Mouse (Mus musculus) MEL (cell line): ENCODE data around the gene Pcgf2. TPM values are rescaled to one million over a fixed set of nuclear protein-coding genes. Genes with fewer than 3 reads are reported as not detected.

Experiments used
- DNase-seq: peaks from one replicate; pipeline ENCODE4 v3.0.0; 2011; ENCODE audit warnings: low read depth, low spot score
- H3K27ac ChIP-seq: 2 replicates; pipeline ENCODE4 v1.5.1; 2012; ENCODE audit warnings: low read depth, mild to moderate bottlenecking, control low read depth, low read length, moderate library complexity; ENCODE audit not compliant: control insufficient read depth
- H3K27me3 ChIP-seq, 2 experiments: fragments of 150-350 bp in 1 of 2; sonication (generic) in 1 of 2; 2 replicates each; pipeline ENCODE4 v1.6.1; 2012; ENCODE audit warnings: low read length in 2 of 2, mild to moderate bottlenecking in 2 of 2, improper control_type of control experiment in 1 of 2, moderate library complexity in 1 of 2; ENCODE audit not compliant: insufficient read depth in 2 of 2, control insufficient read depth in 1 of 2
- H3K36me3 ChIP-seq, 2 experiments: 2 replicates each; pipeline ENCODE4 v1.6.1; 2012 to 2014; ENCODE audit warnings: low read length in 2 of 2, improper control_type of control experiment in 1 of 2, inconsistent platforms in 1 of 2, mild to moderate bottlenecking in 1 of 2; ENCODE audit not compliant: insufficient read depth in 2 of 2, control insufficient read depth in 1 of 2
- H3K4me1 ChIP-seq, 2 experiments: fragments of 150-350 bp in 1 of 2; sonication (generic) in 1 of 2; 2 replicates each; pipeline ENCODE4 v1.6.1; 2012; ENCODE audit warnings: low read length in 2 of 2, improper control_type of control experiment in 1 of 2, mild to moderate bottlenecking in 1 of 2; ENCODE audit not compliant: insufficient read depth in 2 of 2, control insufficient read depth in 1 of 2
- H3K4me3 ChIP-seq, 2 experiments: fragments of 150-350 bp in 1 of 2; sonication (generic) in 1 of 2; 2 replicates each; pipeline ENCODE4 v1.5.1; 2012; ENCODE audit warnings: low read depth in 2 of 2, low read length in 2 of 2, mild to moderate bottlenecking in 2 of 2, moderate library complexity in 2 of 2, control low read depth in 1 of 2, improper control_type of control experiment in 1 of 2; ENCODE audit not compliant: control insufficient read depth in 1 of 2, insufficient read depth in 1 of 2
- H3K79me2 ChIP-seq: 2 replicates; pipeline ENCODE4 v1.6.1; 2012; ENCODE audit warnings: mild to moderate bottlenecking, low read length, moderate library complexity; ENCODE audit not compliant: control insufficient read depth, poor library complexity, insufficient read depth
- H3K9ac ChIP-seq: 2 replicates; pipeline ENCODE4 v1.6.1; 2012; ENCODE audit warnings: low read depth, mild to moderate bottlenecking, control low read depth, low read length, moderate library complexity; ENCODE audit not compliant: control insufficient read depth, poor library complexity, severe bottlenecking
- H3K9me3 ChIP-seq: fragments of 150-350 bp; sonication (generic); replicated peaks from 2 replicates; pipeline ENCODE4 v1.6.1; 2012; ENCODE audit warnings: mild to moderate bottlenecking, low read length, improper control_type of control experiment, moderate library complexity; ENCODE audit not compliant: insufficient read depth
- BHLHE40 ChIP-seq: IDR thresholded peaks from 2 replicates; pipeline ENCODE4 v1.6.1; 2012; ENCODE audit warnings: low read depth, mild to moderate bottlenecking, inconsistent platforms, low read length, improper control_type of control experiment, borderline replicate concordance
- CHD1 ChIP-seq: IDR thresholded peaks from 2 replicates; pipeline ENCODE4 v1.6.1; 2012; ENCODE audit warnings: low read depth, mild to moderate bottlenecking, inconsistent platforms, low read length, improper control_type of control experiment
- EP300 ChIP-seq, 2 experiments: IDR thresholded peaks; 2 replicates each; pipeline ENCODE4 v1.6.1; 2011; ENCODE audit warnings: improper control_type of control experiment in 2 of 2, low read length in 2 of 2, low read depth in 1 of 2, mild to moderate bottlenecking in 1 of 2
- ETS1 ChIP-seq: IDR thresholded peaks from 2 replicates; pipeline ENCODE4 v1.6.1; 2012; ENCODE audit warnings: low read depth, mild to moderate bottlenecking, inconsistent platforms, low read length, improper control_type of control experiment, moderate library complexity
- GATA1 ChIP-seq: IDR thresholded peaks from 2 replicates; pipeline ENCODE4 v1.6.1; 2011; ENCODE audit warnings: low read depth, low read length, improper control_type of control experiment
- HCFC1 ChIP-seq: IDR thresholded peaks from 2 replicates; pipeline ENCODE4 v1.6.1; 2012; ENCODE audit warnings: low read depth, mild to moderate bottlenecking, inconsistent platforms, low read length, improper control_type of control experiment, moderate library complexity
- JUND ChIP-seq: IDR thresholded peaks from 2 replicates; pipeline ENCODE4 v1.6.1; 2011; ENCODE audit warnings: low read depth, mild to moderate bottlenecking, improper control_type of control experiment, low read length
- MEF2A ChIP-seq: IDR thresholded peaks from 2 replicates; pipeline ENCODE4 v1.6.1; 2014; ENCODE audit warnings: low read depth, mild to moderate bottlenecking, inconsistent platforms, low read length, improper control_type of control experiment; ENCODE audit not compliant: poor library complexity, insufficient replicate concordance, severe bottlenecking; ENCODE audit errors: extremely low read depth
- MXI1 ChIP-seq: IDR thresholded peaks from 2 replicates; pipeline ENCODE4 v1.6.1; 2011; ENCODE audit warnings: mild to moderate bottlenecking, low read depth, low read length, improper control_type of control experiment
- MYC ChIP-seq: IDR thresholded peaks from 2 replicates; pipeline ENCODE4 v1.6.1; 2011; ENCODE audit warnings: low read depth, mild to moderate bottlenecking, low read length, improper control_type of control experiment, moderate library complexity
- NELFE ChIP-seq: IDR thresholded peaks from 2 replicates; pipeline ENCODE4 v1.6.1; 2011; ENCODE audit warnings: low read depth, low read length, improper control_type of control experiment
- POLR2A ChIP-seq, 2 experiments: IDR thresholded peaks; 2 replicates each; pipeline ENCODE4 v1.6.1; 2011 to 2012; ENCODE audit warnings: low read length in 2 of 2, mild to moderate bottlenecking in 2 of 2, control low read depth in 1 of 2, improper control_type of control experiment in 1 of 2, low read depth in 1 of 2, moderate library complexity in 1 of 2; ENCODE audit not compliant: control insufficient read depth in 1 of 2, insufficient read depth in 1 of 2, poor library complexity in 1 of 2
- SIN3A ChIP-seq: IDR thresholded peaks from 2 replicates; pipeline ENCODE4 v1.6.1; 2012; ENCODE audit warnings: low read length, improper control_type of control experiment, inconsistent platforms
- SMC3 ChIP-seq: IDR thresholded peaks from 2 replicates; pipeline ENCODE4 v1.6.1; 2011; ENCODE audit warnings: low read depth, low read length, improper control_type of control experiment
- TBP ChIP-seq: IDR thresholded peaks from 2 replicates; pipeline ENCODE4 v1.8.0; 2011; ENCODE audit warnings: low read depth, low read length, improper control_type of control experiment
- TCF12 ChIP-seq: IDR thresholded peaks from 2 replicates; pipeline ENCODE4 v1.6.1; 2014; ENCODE audit warnings: low read depth, mild to moderate bottlenecking, inconsistent platforms, low read length, improper control_type of control experiment, moderate library complexity
- UBTF ChIP-seq: IDR thresholded peaks from 2 replicates; pipeline ENCODE4 v1.6.1; 2012; ENCODE audit warnings: low read depth, mild to moderate bottlenecking, inconsistent platforms, low read length, improper control_type of control experiment, moderate library complexity, borderline replicate concordance; ENCODE audit not compliant: insufficient read depth
- USF1 ChIP-seq: IDR thresholded peaks from 2 replicates; pipeline ENCODE4 v1.6.1; 2014; ENCODE audit warnings: low read depth, mild to moderate bottlenecking, inconsistent platforms, low read length, improper control_type of control experiment, moderate library complexity
- ZNF384 ChIP-seq: IDR thresholded peaks from 2 replicates; pipeline ENCODE4 v1.6.1; 2012; ENCODE audit warnings: low read depth, mild to moderate bottlenecking, inconsistent platforms, low read length, improper control_type of control experiment
- polyA plus RNA-seq, 2 experiments: library from polyadenylated mRNA; stranded (reverse) in 1 of 2; unstranded in 1 of 2; fragments of >175 nt in 1 of 2; fragments of >200 nt in 1 of 2; gene quantifications; 2 replicates each; pipeline versions ENCODE4 v1.2.1 to v1.2.4; 2012; ENCODE audit warnings: low replicate concordance in 2 of 2, low read depth in 1 of 2; ENCODE audit not compliant: insufficient read length in 2 of 2, insufficient read depth in 1 of 2, missing spikeins in 1 of 2
- total RNA-seq: library from RNA; depleted of rRNA; stranded (reverse); fragments of 300-350 nt; gene quantifications from 2 replicates; pipeline ENCODE4 v1.2.3, GENCODE M21; 2012

The Pcgf2 gene
- total and polyA plus RNA-seq, 3 experiments: 12.3 to 38.7 TPM; not detected in 1

- peaks cover 0 to 12% of the 10 kb centered on the region in 2 experiments; a peak in 3 of 4 replicates for H3K36me3 ChIP-seq
- peaks cover 31% of the 10 kb centered on the region for H3K79me2 ChIP-seq
- peak; percentile 81 for DNase-seq
- no peaks in the 10 kb centered on the region for H3K27me3 ChIP-seq
- H3K9ac ChIP-seq: peak overlapping the region; percentile 83
- H3K4me1 ChIP-seq: peaks cover 0 to 19% of the 10 kb centered on the region in 2 experiments; a peak in 3 of 4 replicates
- peak overlapping the region; percentile 56 to 94 for H3K4me3 ChIP-seq
- no peak for TF ChIP-seq HCFC1
- TF ChIP-seq NELFE: no peak
- no peak for TF ChIP-seq SMC3
- TF ChIP-seq JUND: no peak
- no peak for TF ChIP-seq MEF2A
- TF ChIP-seq BHLHE40: 0 out of 2 replicates have a peak, but pooled peaks have one; percentile 14
- TF ChIP-seq ZNF384: no peak
- 0 out of 2 replicates have a peak, but pooled peaks have one; percentile 5 for TF ChIP-seq ETS1
- TF ChIP-seq TCF12: 0 out of 2 replicates have a peak, but pooled peaks have one; percentile 3
- TF ChIP-seq USF1: 0 out of 2 replicates have a peak, but pooled peaks have one; percentile 3
- 0 out of 2 replicates have a peak, but pooled peaks have one; percentile 4 for TF ChIP-seq UBTF
- TF ChIP-seq CHD1: peak; percentile 32
- peak; percentile 53 for TF ChIP-seq MXI1
- peak overlapping the region; percentile 8; the same call in 1 of the 2 replicates for H3K27ac ChIP-seq
- no peaks in the 10 kb centered on the region for H3K9me3 ChIP-seq
These were observed 1.5 kb upstream of the Pcgf2 start for GRCm38 (mm10) chr11:97701581-97702392.

- H3K27me3 ChIP-seq: no peaks in the 10 kb centered on the region
- H3K9ac ChIP-seq: peak overlapping the region; percentile 83
- peak overlapping the region; percentile 56 to 94 for H3K4me3 ChIP-seq
- no peaks in the 10 kb centered on the region for H3K9me3 ChIP-seq
- peak; percentile 76 for DNase-seq
- H3K4me1 ChIP-seq: peaks cover 0 to 19% of the 10 kb centered on the region in 2 experiments; a peak in 3 of 4 replicates
- peaks cover 0 to 12% of the 10 kb centered on the region in 2 experiments; a peak in 2 of 4 replicates for H3K36me3 ChIP-seq
- H3K27ac ChIP-seq: peak overlapping the region; percentile 66; the same call in 1 of the 2 replicates
- TF ChIP-seq MYC (0 out of 2 replicates have a peak, but pooled peaks have one; percentile 5), GATA1 (0 out of 2 replicates have a peak, but pooled peaks have one; percentile 39), SIN3A (peak; percentile 51; the same call in 1 of the 2 replicates), POLR2A (IDR thresholded peaks at IDR 0.05; ENCODE audit: control insufficient read depth in 1 of 2, insufficient read depth in 1 of 2, low read depth in 1 of 2, low read length in 2 of 2, poor library complexity in 1 of 2) (no peak), TBP (0 out of 2 replicates have a peak, but pooled peaks have one; percentile 2), EP300 (IDR thresholded peaks at IDR 0.05; ENCODE audit: low read depth in 1 of 2, low read length in 2 of 2) (no peak), MXI1 (no peak; the same call in 1 of the 2 replicates)
- peaks cover 31% of the 10 kb centered on the region for H3K79me2 ChIP-seq
These were observed 666 bp upstream of the Pcgf2 start for GRCm38 (mm10) chr11:97700746-97701580.
